Mouse (Mus musculus) olfactory bulb, adult 2 months (tissue): ENCODE measurements around the gene Olfr914.

Experiments used
- CTCF ChIP-seq: fragments of 200-500 bp; IDR thresholded peaks from 2 replicates; pipeline ENCODE4 v1.5.1; 2012; ENCODE audit warnings: low read depth, mild to moderate bottlenecking, low read length, moderate library complexity; ENCODE audit not compliant: insufficient read depth
- POLR2A ChIP-seq: fragments of 200-500 bp; IDR thresholded peaks from 2 replicates; pipeline ENCODE4 v1.6.1; 2012; ENCODE audit warnings: mild to moderate bottlenecking, low read depth, low read length, moderate library complexity; ENCODE audit not compliant: insufficient read depth

GRCm38 (mm10) chr9:38659775-38660174 lies 54.9 kb downstream of the Olfr914 start, which contains the start of gene Olfr916:
- TF ChIP-seq CTCF, result no peak
- TF ChIP-seq POLR2A, result no peak
